ENCODE assay signal across 27 mouse cellular contexts in the genomic region with DNA sequence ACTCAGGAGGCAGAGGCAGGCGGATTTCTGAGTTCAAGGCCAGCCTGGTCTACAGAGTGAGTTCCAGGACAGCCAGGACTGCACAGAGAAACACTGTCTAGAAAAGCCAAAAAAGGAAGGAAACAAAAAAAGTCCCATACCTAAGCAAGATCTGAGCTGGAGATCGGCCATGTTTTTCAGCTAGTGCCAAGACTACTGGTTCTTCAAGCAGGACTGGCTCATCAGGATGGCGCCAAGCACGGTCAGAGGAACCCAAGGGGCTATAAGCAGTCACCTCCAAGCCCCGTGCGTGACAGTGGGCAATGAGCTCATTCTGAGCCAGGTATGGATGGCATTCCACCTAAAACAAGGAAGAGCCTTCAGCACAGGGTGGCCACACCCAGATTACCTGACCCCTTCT. TPM values are rescaled to one million over a fixed set of nuclear protein-coding genes. Genes with fewer than 3 reads are reported as not detected.
A peak's percentile ranks its signal among the peaks of the same experiment; 100 is the strongest.
DNase-seq lines count a peak whose midpoint lies in the region; ATAC-seq and TF ChIP-seq lines count a peak whose summit lies in the region.
"Had no signal": no experiment of that assay in that cellular context is flagged by ENCODE, and none has a peak within 500 bp of the region (broad histone marks: within the 10 kb centered on the region; RNA-seq: fewer than 3 reads in every experiment).

No protein-coding gene starts in this region.

- no peaks in the 10 kb centered on the region for H3K4me1 ChIP-seq in heart, embryonic 12.5 days (replicated peaks)
- no peaks in the 10 kb centered on the region for H3K4me1 ChIP-seq in kidney, embryonic 16.5 days (ENCODE audit: insufficient read depth, low read length)
- H3K4me1 ChIP-seq in stomach, postnatal 0 days (replicated peaks; ENCODE audit: control insufficient read depth, insufficient read depth) = no peaks in the 10 kb centered on the region
- H3K4me1 ChIP-seq: embryonic facial prominence, embryonic 15.5 days; forebrain, embryonic 12.5 days; forebrain, embryonic 15.5 days; heart, embryonic 10.5 days; hindbrain, embryonic 13.5 days had no signal

- H3K9me3 ChIP-seq in heart, embryonic 12.5 days (replicated peaks) = no peaks in the 10 kb centered on the region
- no peaks in the 10 kb centered on the region for H3K9me3 ChIP-seq in kidney, embryonic 16.5 days (ENCODE audit: low read length)
- H3K9me3 ChIP-seq in stomach, postnatal 0 days (ENCODE audit: control insufficient read depth, low read length) = no peaks in the 10 kb centered on the region
- H3K9me3 ChIP-seq: embryonic facial prominence, embryonic 15.5 days; forebrain, embryonic 12.5 days; forebrain, embryonic 15.5 days; G1E; heart, embryonic 10.5 days; hindbrain, embryonic 13.5 days had no signal

- H3K27ac ChIP-seq in heart, embryonic 12.5 days (ENCODE audit: poor library complexity, severe bottlenecking) = no peak overlapping the region
- no peak overlapping the region for H3K27ac ChIP-seq in kidney, embryonic 16.5 days (ENCODE audit: low read length)
- no peak overlapping the region for H3K27ac ChIP-seq in stomach, postnatal 0 days (replicated peaks)
- H3K27ac ChIP-seq: embryonic facial prominence, embryonic 15.5 days; forebrain, embryonic 12.5 days; forebrain, embryonic 15.5 days; heart, adult 2 months; heart, embryonic 10.5 days; hindbrain, embryonic 13.5 days; hindbrain, postnatal 0 days had no signal

- DNase-seq in heart, adult 11 months = peak; percentile 85
- DNase-seq in kidney, adult 9 months = peak; percentile 4
- peak; percentile 78 for DNase-seq in fat pad, adult 2 months (ENCODE audit: extremely low read depth, low read depth, low spot score)
- no peak for DNase-seq in stomach, postnatal 0 days (ENCODE audit: low spot score)
- DNase-seq in adipocyte (ENCODE audit: low spot score) = no peak
- DNase-seq: adrenal gland, adult 2 months; adrenal gland, postnatal 14 days; B cell, adult 2 months; cerebellum, adult 11 months; cerebellum, adult 2 months; cerebellum, postnatal 10 days; cerebellum, postnatal 36 days; embryo, embryonic 11 days; gastrocnemius, postnatal 25 days; heart, adult 2 months had no signal

- H3K4me3 ChIP-seq in heart, embryonic 12.5 days = no peak overlapping the region
- no peak overlapping the region for H3K4me3 ChIP-seq in kidney, embryonic 16.5 days (ENCODE audit: low read length)
- H3K4me3 ChIP-seq in stomach, postnatal 0 days (ENCODE audit: low read depth, low read length) = no peak overlapping the region
- H3K4me3 ChIP-seq: embryonic facial prominence, embryonic 15.5 days; forebrain, embryonic 12.5 days; forebrain, embryonic 15.5 days; heart, adult 2 months; heart, embryonic 10.5 days; hindbrain, embryonic 13.5 days had no signal

- no peaks in the 10 kb centered on the region for H3K27me3 ChIP-seq in heart, embryonic 12.5 days (replicated peaks)
- no peaks in the 10 kb centered on the region for H3K27me3 ChIP-seq in kidney, embryonic 16.5 days (ENCODE audit: insufficient read depth, low read length)
- no peaks in the 10 kb centered on the region for H3K27me3 ChIP-seq in stomach, postnatal 0 days (ENCODE audit: control insufficient read depth, insufficient read depth, low read length)
- H3K27me3 ChIP-seq: CH12.LX; embryonic facial prominence, embryonic 15.5 days; forebrain, embryonic 12.5 days; forebrain, embryonic 15.5 days; hindbrain, embryonic 13.5 days; Patski had no signal

- no peak for TF ChIP-seq EP300 in stomach, postnatal 0 days (optimal IDR thresholded peaks at IDR 0.05)

- no peak for ATAC-seq in heart, embryonic 12.5 days (ENCODE audit: insufficient number of reproducible peaks, low FRiP score)
- no peak for ATAC-seq in kidney, embryonic 16.5 days (ENCODE audit: low FRiP score, low TSS enrichment)
- peak; percentile 26; the same call in 1 of the 2 replicates for ATAC-seq in stomach, postnatal 0 days (ENCODE audit: low FRiP score, low TSS enrichment)
- ATAC-seq: forebrain, embryonic 15.5 days; hindbrain, postnatal 0 days; inflammation-experienced regulatory T-cells, adult 6 months; Patski had no signal

- 94% methylated on average over 6 of the region's 6 CpGs for WGBS in heart, embryonic 12.5 days
- WGBS in kidney, embryonic 16.5 days = 93% methylated on average over 6 of the region's 6 CpGs
- 86% methylated on average over 6 of the region's 6 CpGs for WGBS in stomach, postnatal 0 days

- no peak overlapping the region for H3K9ac ChIP-seq in heart, embryonic 12.5 days
- H3K9ac ChIP-seq in kidney, embryonic 16.5 days (replicated peaks; ENCODE audit: low read length) = no peak overlapping the region
- H3K9ac ChIP-seq in stomach, postnatal 0 days (ENCODE audit: low read length) = no peak overlapping the region
- H3K9ac ChIP-seq: embryonic facial prominence, embryonic 15.5 days; forebrain, embryonic 12.5 days; forebrain, embryonic 15.5 days; hindbrain, embryonic 13.5 days had no signal

- H3K4me2 ChIP-seq in heart, embryonic 12.5 days = no peak overlapping the region
- no peak overlapping the region for H3K4me2 ChIP-seq in kidney, embryonic 16.5 days (replicated peaks; ENCODE audit: low read depth, low read length)
- H3K4me2 ChIP-seq in stomach, postnatal 0 days (replicated peaks; ENCODE audit: low read depth) = no peak overlapping the region
- H3K4me2 ChIP-seq: embryonic facial prominence, embryonic 15.5 days; forebrain, embryonic 12.5 days; forebrain, embryonic 15.5 days; hindbrain, embryonic 13.5 days had no signal

- H3K36me3 ChIP-seq in heart, embryonic 12.5 days = peaks cover 92% of the 10 kb centered on the region
- peaks cover 73% of the 10 kb centered on the region for H3K36me3 ChIP-seq in kidney, embryonic 16.5 days (ENCODE audit: insufficient read depth, low read length)
- H3K36me3 ChIP-seq in stomach, postnatal 0 days (ENCODE audit: control insufficient read depth, insufficient read depth, low read length) = peaks cover 27% of the 10 kb centered on the region

- TF ChIP-seq CTCF in stomach, postnatal 0 days (IDR thresholded peaks at IDR 0.05; ENCODE audit: low read depth) = no peak

RNA-seq across cellular contexts. Expression of gene Nasp, which starts 11.1 kb away (rescaled TPM):
- 116 and 121 TPM in 2 replicates for polyA plus RNA-seq in heart, embryonic 12.5 days (2016; fragmentation: Nextera tagmentation; extraction: Ambion mirVana)
- polyA plus RNA-seq in kidney, embryonic 16.5 days (2015; fragmentation: Nextera tagmentation; extraction: Ambion mirVana) = 144 and 169 TPM in 2 replicates
- polyA plus RNA-seq in stomach, postnatal 0 days (2015; fragmentation: Nextera tagmentation; extraction: Ambion mirVana) = 32.9 TPM in 2 replicates

RNA-seq across cellular contexts. Expression of gene Akr1a1, which starts 12.7 kb away (rescaled TPM):
- polyA plus RNA-seq in heart, embryonic 12.5 days (2016; fragmentation: Nextera tagmentation; extraction: Ambion mirVana) = 550 and 559 TPM in 2 replicates
- polyA plus RNA-seq in kidney, embryonic 16.5 days (2015; fragmentation: Nextera tagmentation; extraction: Ambion mirVana) = 869 and 947 TPM in 2 replicates
- 755 and 765 TPM in 2 replicates for polyA plus RNA-seq in stomach, postnatal 0 days (2015; fragmentation: Nextera tagmentation; extraction: Ambion mirVana)

RNA-seq across cellular contexts. Expression of gene Ccdc17, which starts 42.4 kb away (rescaled TPM):
- 3.1 and 3.4 TPM in 2 replicates for polyA plus RNA-seq in heart, embryonic 12.5 days (2016; fragmentation: Nextera tagmentation; extraction: Ambion mirVana)
- polyA plus RNA-seq in kidney, embryonic 16.5 days (2015; fragmentation: Nextera tagmentation; extraction: Ambion mirVana) = 5.2 and 5.8 TPM in 2 replicates
- 4.7 and 5.3 TPM in 2 replicates for polyA plus RNA-seq in stomach, postnatal 0 days (2015; fragmentation: Nextera tagmentation; extraction: Ambion mirVana)

RNA-seq across cellular contexts. Expression of gene Prdx1, which starts 46.5 kb away (rescaled TPM):
- polyA plus RNA-seq in heart, embryonic 12.5 days (2016; fragmentation: Nextera tagmentation; extraction: Ambion mirVana) = 963 and 983 TPM in 2 replicates
- 1,468 and 1,536 TPM in 2 replicates for polyA plus RNA-seq in kidney, embryonic 16.5 days (2015; fragmentation: Nextera tagmentation; extraction: Ambion mirVana)
- 1,868 and 2,021 TPM in 2 replicates for polyA plus RNA-seq in stomach, postnatal 0 days (2015; fragmentation: Nextera tagmentation; extraction: Ambion mirVana)

Comparison
In these comparisons a context has a peak if more than half of its experiments do, and no peak if none do; other contexts are left out.
1. DNase-seq: peak in heart, adult 11 months (single experiment), kidney, adult 9 months (single experiment) and fat pad, adult 2 months (single experiment); none in stomach, postnatal 0 days (single experiment) and adipocyte (single experiment).